Mouse (Mus musculus) ES-Bruce4 (cell line): ENCODE measurements around the gene Rab3a.

Experiments used
- CTCF ChIP-seq: IDR thresholded peaks from one replicate; pipeline ENCODE4 v1.8.1; 2011; ENCODE audit warnings: low read depth, low read length
- POLR2A ChIP-seq: IDR thresholded peaks from one replicate; pipeline ENCODE4 v1.8.1; 2011; ENCODE audit warnings: low read length; ENCODE audit not compliant: insufficient read depth

GRCm38 (mm10) chr8:70764676-70765075 is 10.2 kb downstream of the Rab3a start:
- TF ChIP-seq CTCF (no peak), POLR2A (no peak)
